Mouse (Mus musculus): ENCODE measurements around the gene Slc8a1. TPM values are rescaled to one million over a fixed set of nuclear protein-coding genes. Genes with fewer than 3 reads are reported as not detected.

Slc8a1 gene
- total and polyA plus RNA-seq, 3 experiments, result not detected

DNA sequence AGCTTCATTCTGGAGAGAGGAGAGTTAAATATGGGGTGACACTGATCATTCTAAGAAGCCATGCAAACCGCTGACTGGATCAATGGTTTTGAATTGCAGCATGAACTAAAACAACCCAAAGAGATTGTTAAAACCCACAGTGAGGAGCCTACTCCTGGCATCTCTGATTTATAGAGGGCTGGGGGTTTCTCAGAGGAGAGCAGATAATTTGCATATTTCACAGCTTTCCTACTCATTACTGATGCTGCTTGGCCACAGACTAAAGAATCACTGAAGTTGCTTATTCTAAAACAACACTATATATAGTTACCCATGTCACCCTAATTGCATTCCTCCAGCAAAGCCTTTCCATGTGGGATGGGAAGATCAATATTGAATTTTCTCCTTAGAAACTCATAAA lies 361.0 kb downstream of the Slc8a1 start:
- Histone ChIP-seq H3K79me2 (replicated peaks; ENCODE audit: control insufficient read depth, extremely low read depth, insufficient read depth, poor library complexity, severe bottlenecking) (no peaks in the 10 kb centered on the region), H3K27ac (ENCODE audit: insufficient read depth, low read depth) (no peak overlapping the region), H3K9me3 (replicated peaks; ENCODE audit: low read length) (peaks cover 36% of the 10 kb centered on the region), H3K27me3 (replicated peaks) (no peaks in the 10 kb centered on the region), H3K36me3 (replicated peaks in 1 of 2; ENCODE audit: control insufficient read depth in 1 of 2, insufficient read depth in 1 of 2, low read length in 1 of 2) (no peaks in the 10 kb centered on the region), H3K9ac (ENCODE audit: insufficient read depth, low read depth) (no peak overlapping the region), H3K4me1 (ENCODE audit: control insufficient read depth in 1 of 2, insufficient read depth in 2 of 2) (no peaks in the 10 kb centered on the region), H3K4me3 (replicated peaks in 1 of 3; ENCODE audit: low read depth in 2 of 3, low read length in 2 of 3, poor library complexity in 1 of 3) (no peak overlapping the region), H3K4me2 (ENCODE audit: insufficient read depth, low read depth, poor library complexity, severe bottlenecking) (no peak overlapping the region)
- in situ Hi-C loops (cut with MboI; ENCODE audit: low pct_ligation_motif_present, low pct_unique_long_range_greater_than_20kb, low sequenced_read_pairs) (no loop called here), dilution Hi-C loops (cut with MboI; ENCODE audit: extremely low pct_ligation_motif_present, extremely low pct_unique_long_range_greater_than_20kb, low sequenced_read_pairs) (no loop called here)
- no peak for DNase-seq (ENCODE audit: extremely low read depth)
- no peak for TF ChIP-seq USF2 (conservative IDR thresholded peaks at IDR 0.05; ENCODE audit: low read depth, low read length)
- no peak for TF ChIP-seq ZKSCAN1 (IDR thresholded peaks at IDR 0.05; ENCODE audit: borderline replicate concordance, low read depth, low read length)
- TF ChIP-seq PAX5 (IDR thresholded peaks at IDR 0.05; ENCODE audit: low read length), result no peak
- no peak for TF ChIP-seq ETS1 (conservative IDR thresholded peaks at IDR 0.05; ENCODE audit: low read depth, low read length)
- no peak for TF ChIP-seq MAFK (IDR thresholded peaks at IDR 0.05; ENCODE audit: insufficient replicate concordance, low read length)
- TF ChIP-seq CHD1 (IDR thresholded peaks at IDR 0.05; ENCODE audit: low read depth, low read length), result no peak
- TF ChIP-seq ELF1 (IDR thresholded peaks at IDR 0.05; ENCODE audit: low read depth, low read length), result no peak
- TF ChIP-seq HCFC1 (IDR thresholded peaks at IDR 0.05; ENCODE audit: low read depth, low read length), result no peak
- no peak for TF ChIP-seq NELFE (IDR thresholded peaks at IDR 0.05; ENCODE audit: low read depth, low read length)
- TF ChIP-seq TBP (conservative IDR thresholded peaks at IDR 0.05; ENCODE audit: low read depth, low read length), result no peak
- no peak for TF ChIP-seq ZMIZ1 (IDR thresholded peaks at IDR 0.05; ENCODE audit: low read depth, low read length)
- TF ChIP-seq KAT2A (IDR thresholded peaks at IDR 0.05; ENCODE audit: insufficient replicate concordance, low read length), result no peak

DNA sequence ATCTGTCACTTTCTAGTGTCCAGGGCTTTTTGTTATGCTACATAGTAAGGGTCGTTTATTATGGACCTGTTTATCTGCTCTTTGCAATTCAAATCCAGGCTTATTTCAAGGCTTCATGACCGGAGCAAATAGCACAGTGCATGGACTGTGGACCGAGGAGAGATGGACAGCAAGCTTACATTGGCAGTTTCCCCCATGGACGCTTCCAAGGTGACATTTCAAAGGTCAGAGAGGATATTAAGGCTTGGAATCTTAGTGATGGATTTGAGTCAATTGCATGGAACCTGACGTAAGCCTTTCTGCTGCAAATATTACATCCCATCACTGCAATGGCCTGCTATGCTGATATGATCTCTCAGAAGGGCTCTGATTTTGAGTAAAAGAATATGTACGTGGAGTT lies 362.3 kb downstream of the Slc8a1 start:
- dilution Hi-C loops (cut with MboI; ENCODE audit: extremely low pct_ligation_motif_present, extremely low pct_unique_long_range_greater_than_20kb, low sequenced_read_pairs), result no loop called here
- no peaks in the 10 kb centered on the region for H3K4me1 ChIP-seq (ENCODE audit: control insufficient read depth in 1 of 2, insufficient read depth in 2 of 2)

More for the DNA sequence above, 362.3 kb downstream of the Slc8a1 start:
- Histone ChIP-seq H3K4me3 (replicated peaks in 1 of 3; ENCODE audit: low read depth in 2 of 3, low read length in 2 of 3, poor library complexity in 1 of 3) (no peak overlapping the region), H3K79me2 (replicated peaks; ENCODE audit: control insufficient read depth, extremely low read depth, insufficient read depth, poor library complexity, severe bottlenecking) (no peaks in the 10 kb centered on the region), H3K9ac (ENCODE audit: insufficient read depth, low read depth) (no peak overlapping the region), H3K27me3 (replicated peaks) (no peaks in the 10 kb centered on the region), H3K27ac (ENCODE audit: insufficient read depth, low read depth) (no peak overlapping the region), H3K9me3 (replicated peaks; ENCODE audit: low read length) (peaks cover 40% of the 10 kb centered on the region), H3K36me3 (replicated peaks in 1 of 2; ENCODE audit: control insufficient read depth in 1 of 2, insufficient read depth in 1 of 2, low read length in 1 of 2) (no peaks in the 10 kb centered on the region), H3K4me2 (ENCODE audit: insufficient read depth, low read depth, poor library complexity, severe bottlenecking) (no peak overlapping the region)
- in situ Hi-C loops (cut with MboI; ENCODE audit: low pct_ligation_motif_present, low pct_unique_long_range_greater_than_20kb, low sequenced_read_pairs), result no loop called here
- TF ChIP-seq ZC3H11A (IDR thresholded peaks at IDR 0.05; ENCODE audit: low read depth, low read length) (no peak), MEF2A (IDR thresholded peaks at IDR 0.05; ENCODE audit: borderline replicate concordance, low read depth, low read length) (no peak), ELF1 (IDR thresholded peaks at IDR 0.05; ENCODE audit: low read depth, low read length) (no peak), ZKSCAN1 (IDR thresholded peaks at IDR 0.05; ENCODE audit: borderline replicate concordance, low read depth, low read length) (no peak), JUN (IDR thresholded peaks at IDR 0.05; ENCODE audit: insufficient read depth, low read depth, low read length) (no peak), RCOR1 (conservative IDR thresholded peaks at IDR 0.05; ENCODE audit: low read depth, low read length) (no peak), ZMIZ1 (IDR thresholded peaks at IDR 0.05; ENCODE audit: low read depth, low read length) (no peak), NRF1 (IDR thresholded peaks at IDR 0.05; ENCODE audit: low read depth, low read length) (no peak)
- DNase-seq (ENCODE audit: extremely low read depth), result no peak
